Mouse (Mus musculus) stomach, embryonic 16.5 days (tissue): ENCODE results near the gene Sh3gl3. TPM values are rescaled to one million over a fixed set of nuclear protein-coding genes. Genes with fewer than 3 reads are reported as not detected.

Experiments used
- ATAC-seq: fragments of 200-750 bp; cut with Nextera tagmentation; 2 replicates; pipeline ENCODE4 v1.8.0; 2017; ENCODE audit warnings: moderate number of reproducible peaks, moderate TSS enrichment; ENCODE audit not compliant: insufficient read depth, low FRiP score
- H3K27ac ChIP-seq: fragments of 300-500 bp; sonication (generic); 2 replicates; pipeline ENCODE4 v1.5.1; 2014; ENCODE audit warnings: low read length
- H3K27me3 ChIP-seq: fragments of 300-500 bp; sonication (generic); 2 replicates; pipeline ENCODE4 v1.6.1; 2014; ENCODE audit warnings: low read length, control low read depth, mixed read lengths; ENCODE audit not compliant: control insufficient read depth, insufficient read depth
- H3K36me3 ChIP-seq: fragments of 300-500 bp; sonication (generic); 2 replicates; pipeline ENCODE4 v1.6.1; 2014; ENCODE audit warnings: low read length; ENCODE audit not compliant: control insufficient read depth, insufficient read depth
- H3K4me1 ChIP-seq: fragments of 300-500 bp; sonication (generic); 2 replicates; pipeline ENCODE4 v1.6.1; 2014; ENCODE audit warnings: low read length, control low read depth, mixed read lengths; ENCODE audit not compliant: control insufficient read depth, insufficient read depth
- H3K4me2 ChIP-seq: fragments of 300-500 bp; sonication (generic); 2 replicates; pipeline ENCODE4 v1.6.1; 2014; ENCODE audit warnings: low read depth, low read length, mixed read lengths
- H3K4me3 ChIP-seq: fragments of 300-500 bp; sonication (generic); replicated peaks from 2 replicates; pipeline ENCODE4 v1.5.1; 2014; ENCODE audit warnings: mild to moderate bottlenecking, low read length
- H3K9ac ChIP-seq: fragments of 300-500 bp; sonication (generic); 2 replicates; pipeline ENCODE4 v1.6.1; 2014; ENCODE audit warnings: low read length
- H3K9me3 ChIP-seq: fragments of 300-500 bp; sonication (generic); replicated peaks from 2 replicates; pipeline ENCODE4 v1.6.1; 2016; ENCODE audit warnings: low read length, control low read depth; ENCODE audit not compliant: control insufficient read depth
- whole genome bisulfite sequencing: fragments of 180-500 bp; shearing (Covaris S2); extraction: QIAGEN DNeasy Blood & Tissue Kit; methylation state at CpG from one replicate; pipeline ENCODE4 v1.1.7; 2014; 5-methylcytosine and 5-hydroxymethylcytosine counted together
- polyA plus RNA-seq: library from polyadenylated mRNA; unstranded; fragments of >200 nt; fragmentation: Nextera tagmentation; extraction: Ambion mirVana; gene quantifications from 2 replicates; pipeline ENCODE4 v1.2.1, GENCODE M21; 2015

The Sh3gl3 gene
- polyA plus RNA-seq, 1 experiment from 2014 or later: 7.3 TPM

- peaks cover 9% of the 10 kb centered on the region for H3K4me1 ChIP-seq
- WGBS: 31% methylated on average over 1 of the region's 1 CpGs
- peaks cover 47% of the 10 kb centered on the region for H3K27me3 ChIP-seq
- no peak overlapping the region for H3K9ac ChIP-seq
- no peak for ATAC-seq
- H3K4me3 ChIP-seq: no peak overlapping the region
- H3K36me3 ChIP-seq: no peaks in the 10 kb centered on the region
- H3K27ac ChIP-seq: no peak overlapping the region
- no peaks in the 10 kb centered on the region for H3K9me3 ChIP-seq
- no peak overlapping the region for H3K4me2 ChIP-seq
Observed at GRCm38 (mm10) chr7:82334000-82334399, 160.4 kb downstream of the Sh3gl3 start.

- under 1% methylated on average over 95 of the region's 95 CpGs for WGBS
- peaks cover 9% of the 10 kb centered on the region for H3K4me1 ChIP-seq
- H3K27me3 ChIP-seq: peaks cover 47% of the 10 kb centered on the region
- H3K36me3 ChIP-seq: no peaks in the 10 kb centered on the region
- no peaks in the 10 kb centered on the region for H3K9me3 ChIP-seq
- H3K9ac ChIP-seq: peak within 1 kb of the TSS; percentile 60
- H3K4me2 ChIP-seq: peak within 1 kb of the TSS; percentile 84
- peak within 1 kb of the TSS; percentile 52 for H3K4me3 ChIP-seq
- H3K27ac ChIP-seq: no peak within 1 kb of the TSS
- peak; percentile 46; the same call in 1 of the 2 replicates for ATAC-seq
Observed at GRCm38 (mm10) chr7:82335211-82336121, 161.8 kb downstream of the Sh3gl3 start, which contains the start of gene Adamtsl3. Adamtsl3 (plus strand) TSS chr7:82335694.

GRCm38 (mm10) chr7:82336132-82336531, 162.5 kb downstream of the Sh3gl3 start:
- Histone ChIP-seq H3K4me3 (peak overlapping the region; percentile 52), H3K9ac (peak overlapping the region; percentile 60), H3K36me3 (no peaks in the 10 kb centered on the region), H3K9me3 (no peaks in the 10 kb centered on the region), H3K4me1 (peaks cover 9% of the 10 kb centered on the region), H3K4me2 (peak overlapping the region; percentile 84), H3K27ac (no peak overlapping the region), H3K27me3 (peaks cover 47% of the 10 kb centered on the region)
- WGBS: under 1% methylated on average over 34 of the region's 34 CpGs
- peak; percentile 41; the same call in 1 of the 2 replicates for ATAC-seq

- Histone ChIP-seq H3K27me3 (peaks cover 46% of the 10 kb centered on the region), H3K9me3 (no peaks in the 10 kb centered on the region), H3K27ac (no peak overlapping the region), H3K4me3 (no peak overlapping the region), H3K4me1 (peaks cover 12% of the 10 kb centered on the region), H3K4me2 (no peak overlapping the region), H3K36me3 (no peaks in the 10 kb centered on the region), H3K9ac (no peak overlapping the region)
- 53% methylated on average over 9 of the region's 9 CpGs for WGBS
- peak; percentile 54; the same call in 1 of the 2 replicates for ATAC-seq
Observed at GRCm38 (mm10) chr7:82338121-82338520, 164.5 kb downstream of the Sh3gl3 start.

DNA sequence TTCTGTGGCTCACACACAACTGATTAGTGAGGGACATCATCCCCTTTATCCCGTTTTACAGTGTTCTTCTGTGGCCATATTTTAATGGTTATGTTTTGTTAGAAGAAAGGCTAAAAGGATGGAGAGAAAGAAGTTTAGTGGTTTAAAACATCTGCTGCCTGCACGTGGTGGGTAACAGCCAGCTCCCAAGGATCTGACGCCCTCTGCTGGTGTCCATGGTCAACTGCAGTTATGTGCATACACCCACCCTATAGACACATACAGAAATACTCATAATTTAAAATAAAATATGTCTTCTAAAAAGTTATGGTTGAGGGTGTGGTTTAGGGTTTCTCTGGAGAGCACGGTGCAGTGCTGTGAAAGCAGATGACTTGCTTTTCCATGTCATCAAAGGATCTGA, 164.9 kb downstream of the Sh3gl3 start:
- H3K27ac ChIP-seq: no peak overlapping the region
- no peak for ATAC-seq
- H3K4me3 ChIP-seq: no peak overlapping the region
- H3K9ac ChIP-seq: no peak overlapping the region
- H3K4me1 ChIP-seq: peaks cover 12% of the 10 kb centered on the region
- H3K27me3 ChIP-seq: peaks cover 42% of the 10 kb centered on the region
- no peak overlapping the region for H3K4me2 ChIP-seq
- no peaks in the 10 kb centered on the region for H3K9me3 ChIP-seq
- 65% methylated on average over 4 of the region's 4 CpGs for WGBS
- no peaks in the 10 kb centered on the region for H3K36me3 ChIP-seq

GRCm38 (mm10) chr7:82339214-82339613, 165.6 kb downstream of the Sh3gl3 start:
- H3K27ac ChIP-seq: no peak overlapping the region
- no peak overlapping the region for H3K9ac ChIP-seq
- H3K4me1 ChIP-seq: peaks cover 12% of the 10 kb centered on the region
- no peak overlapping the region for H3K4me3 ChIP-seq
- no peaks in the 10 kb centered on the region for H3K36me3 ChIP-seq
- no peaks in the 10 kb centered on the region for H3K9me3 ChIP-seq
- no peak overlapping the region for H3K4me2 ChIP-seq
- ATAC-seq: no peak
- H3K27me3 ChIP-seq: peaks cover 35% of the 10 kb centered on the region
- WGBS: 55% methylated on average over 3 of the region's 3 CpGs

- WGBS: 32% methylated on average over 8 of the region's 8 CpGs
- H3K9me3 ChIP-seq: no peaks in the 10 kb centered on the region
- no peak for ATAC-seq
- H3K4me3 ChIP-seq: no peak overlapping the region
- H3K36me3 ChIP-seq: no peaks in the 10 kb centered on the region
- H3K27ac ChIP-seq: no peak overlapping the region
- peaks cover 5% of the 10 kb centered on the region; the same call in 1 of the 2 replicates for H3K4me1 ChIP-seq
- H3K4me2 ChIP-seq: no peak overlapping the region
- H3K9ac ChIP-seq: no peak overlapping the region
- peaks cover 13% of the 10 kb centered on the region; the same call in 1 of the 2 replicates for H3K27me3 ChIP-seq
Observed at GRCm38 (mm10) chr7:82341476-82341875, 167.8 kb downstream of the Sh3gl3 start.

GRCm38 (mm10) chr7:82346706-82347105, 173.1 kb downstream of the Sh3gl3 start:
- no peak for ATAC-seq
- WGBS: 53% methylated on average over 2 of the region's 2 CpGs
- no peaks in the 10 kb centered on the region for H3K9me3 ChIP-seq

GRCm38 (mm10) chr7:82349796-82350195, 176.2 kb downstream of the Sh3gl3 start:
- Histone ChIP-seq H3K4me1 (0 out of 2 replicates have a peak, but pooled peaks cover 6% of the 10 kb centered on the region), H3K9me3 (no peaks in the 10 kb centered on the region), H3K4me3 (no peak overlapping the region), H3K27me3 (no peaks in the 10 kb centered on the region), H3K36me3 (no peaks in the 10 kb centered on the region), H3K27ac (no peak overlapping the region), H3K9ac (no peak overlapping the region), H3K4me2 (no peak overlapping the region)
- no peak for ATAC-seq
- 52% methylated on average over 7 of the region's 7 CpGs for WGBS

More at GRCm38 (mm10) chr7:82346706-82347105, 173.1 kb downstream of the Sh3gl3 start:
- Histone ChIP-seq H3K9ac (no peak overlapping the region), H3K4me3 (no peak overlapping the region), H3K4me1 (0 out of 2 replicates have a peak, but pooled peaks cover 6% of the 10 kb centered on the region), H3K27ac (no peak overlapping the region), H3K27me3 (no peaks in the 10 kb centered on the region), H3K36me3 (no peaks in the 10 kb centered on the region), H3K4me2 (no peak overlapping the region)
